Mouse (Mus musculus) cerebellum, adult 2 months (tissue): ENCODE measurements around the gene Scrn1. TPM values are rescaled to one million over a fixed set of nuclear protein-coding genes. Genes with fewer than 3 reads are reported as not detected.

Source experiments
- DNase-seq, 2 experiments: peaks; one replicate each; pipeline ENCODE4 v3.0.0; 2021
- H3K27ac ChIP-seq: fragments of 200-500 bp; 2 replicates; pipeline ENCODE4 v1.5.1; 2012; ENCODE audit warnings: low read length, control low read depth, inconsistent platforms; ENCODE audit not compliant: insufficient read depth
- H3K27me3 ChIP-seq: fragments of 200-500 bp; 2 replicates; pipeline ENCODE4 v1.6.1; 2012; ENCODE audit warnings: inconsistent platforms, mild to moderate bottlenecking, low read length, moderate library complexity; ENCODE audit not compliant: control insufficient read depth, insufficient read depth
- H3K4me1 ChIP-seq: fragments of 200-500 bp; 2 replicates; pipeline ENCODE4 v1.6.1; 2011; ENCODE audit warnings: low read length; ENCODE audit not compliant: control insufficient read depth, insufficient read depth
- H3K4me3 ChIP-seq: fragments of 200-500 bp; replicated peaks from 2 replicates; pipeline ENCODE3; 2011; ENCODE audit warnings: mild to moderate bottlenecking, low read depth, low read length, control low read depth; ENCODE audit not compliant: insufficient read depth
- CTCF ChIP-seq: fragments of 200-500 bp; IDR thresholded peaks from 2 replicates; pipeline ENCODE4 v1.5.1; 2011; ENCODE audit warnings: low read depth, mild to moderate bottlenecking, control low read depth, low read length, moderate library complexity, borderline replicate concordance; ENCODE audit not compliant: insufficient read depth
- POLR2A ChIP-seq: fragments of 200-500 bp; IDR thresholded peaks from 2 replicates; pipeline ENCODE4 v1.6.1; 2011; ENCODE audit warnings: low read length, control low read depth, borderline replicate concordance; ENCODE audit not compliant: insufficient read depth
- WGBS: fragments of 180-500 bp; shearing (Covaris S2); methylation state at CpG from one replicate; pipeline ENCODE4 v1.1.7; 2018; 5-methylcytosine and 5-hydroxymethylcytosine counted together
- polyA plus RNA-seq: library from polyadenylated mRNA; depleted of rRNA; stranded (reverse); fragments of >200 nt; gene quantifications from 2 replicates; pipeline ENCODE4 v1.2.3, GENCODE M21; 2012

Scrn1 gene
- polyA plus RNA-seq, 1 experiment: 132 TPM

DNA sequence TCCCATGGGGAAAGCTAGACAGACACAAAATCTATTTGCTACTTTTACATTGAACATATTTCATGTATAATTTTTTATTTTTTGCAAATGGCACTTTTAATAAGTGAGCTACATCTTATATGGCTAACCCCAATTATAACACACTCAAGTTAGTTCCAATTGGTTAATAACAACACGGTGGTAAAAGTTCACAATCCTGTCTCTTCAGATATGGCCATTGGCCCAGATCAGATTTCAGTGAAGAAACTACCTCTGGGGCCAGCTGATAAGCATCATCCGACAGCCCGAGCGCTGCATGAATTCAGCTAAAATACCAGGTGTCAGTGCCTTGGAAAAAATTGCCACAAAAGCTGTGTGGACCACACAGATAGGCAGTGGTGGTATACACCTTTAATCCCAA lies 21.4 kb upstream of the Scrn1 start:
- no peak for DNase-seq
- Histone ChIP-seq H3K27me3 (no peaks in the 10 kb centered on the region), H3K27ac (no peak overlapping the region), H3K4me3 (no peak overlapping the region), H3K4me1 (peaks cover 6% of the 10 kb centered on the region; the same call in 1 of the 2 replicates)
- TF ChIP-seq POLR2A: no peak
- TF ChIP-seq CTCF: no peak
- WGBS: 90% methylated on average over 4 of the region's 4 CpGs

DNA sequence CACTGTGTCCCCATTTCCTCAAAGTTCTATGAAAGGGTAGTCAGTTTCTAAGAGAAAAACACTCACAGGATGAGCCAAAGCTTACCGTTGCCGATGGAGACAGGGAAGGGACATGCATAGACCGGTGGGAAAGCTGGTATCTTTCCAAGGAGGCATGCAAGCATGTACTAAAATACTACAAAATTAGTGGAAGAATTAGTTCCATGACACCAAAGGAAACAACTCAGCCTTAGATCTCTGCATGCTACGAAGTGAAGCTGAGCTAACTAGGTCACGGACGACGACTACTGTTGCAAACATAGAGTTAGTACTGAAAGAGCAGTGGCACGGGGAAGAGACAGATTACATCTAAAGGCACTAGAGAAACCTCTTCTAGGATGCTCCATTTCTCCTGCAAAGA lies 20.6 kb upstream of the Scrn1 start:
- Histone ChIP-seq H3K4me3 (no peak overlapping the region), H3K27me3 (no peaks in the 10 kb centered on the region), H3K27ac (no peak overlapping the region), H3K4me1 (peaks cover 6% of the 10 kb centered on the region; the same call in 1 of the 2 replicates)
- 57% methylated on average over 8 of the region's 8 CpGs for WGBS
- TF ChIP-seq CTCF (no peak), POLR2A (no peak)
- no peak for DNase-seq

DNA sequence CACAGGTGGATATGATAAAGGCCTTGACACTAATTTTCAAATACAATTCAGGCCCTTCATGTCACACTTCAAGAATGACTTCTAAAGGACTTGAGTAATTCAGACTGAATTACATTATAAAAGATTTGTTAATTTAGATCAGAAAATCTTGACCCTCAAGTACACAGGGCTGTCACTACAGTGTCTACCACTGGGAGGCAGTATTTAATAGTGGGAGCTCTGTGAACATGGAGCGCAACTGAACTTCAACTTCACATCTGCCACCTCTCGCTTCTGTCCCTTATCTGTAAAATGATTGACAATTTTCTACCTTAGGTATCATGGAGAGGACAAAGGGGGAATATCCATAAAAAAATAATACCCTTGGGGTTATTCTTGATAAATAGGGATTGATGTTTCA lies 19.9 kb upstream of the Scrn1 start:
- peak; percentile 40 to 58 for DNase-seq
- WGBS: 10% methylated on average over 2 of the region's 2 CpGs

DNA sequence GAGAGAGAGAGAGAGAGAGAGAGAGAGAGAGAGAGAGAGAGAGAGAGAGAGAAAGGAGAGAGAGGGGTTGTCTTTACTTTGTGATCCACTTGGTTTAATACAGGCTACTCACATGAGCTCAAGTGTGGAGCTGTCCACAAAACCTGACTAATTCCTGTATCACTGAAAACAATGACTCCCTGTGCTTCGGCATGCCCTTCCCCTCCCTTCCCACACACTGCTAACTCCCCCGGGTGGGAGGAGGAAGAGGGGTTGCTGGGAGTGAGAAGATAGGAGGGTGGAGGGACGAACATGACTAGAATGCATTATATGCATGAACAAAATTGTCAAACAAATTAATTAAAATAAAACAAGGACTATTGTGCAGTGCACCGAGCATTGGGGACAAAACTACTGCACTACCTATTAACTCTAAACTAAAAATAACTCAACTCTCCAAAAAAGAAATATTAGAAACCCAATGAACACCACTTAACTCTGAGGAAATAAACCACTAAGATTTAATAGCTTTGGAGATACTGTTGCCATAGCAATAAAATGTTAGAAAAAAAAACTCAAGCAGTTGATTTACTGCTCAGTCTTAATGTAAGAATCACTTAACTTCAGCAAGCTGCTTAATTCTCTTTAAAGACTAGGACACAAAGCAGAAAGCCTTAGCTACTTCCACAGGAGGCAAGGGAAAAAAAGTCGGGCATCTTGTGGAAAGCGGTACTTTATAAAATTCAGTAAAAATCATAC lies 7.1 kb upstream of the Scrn1 start:
- Histone ChIP-seq H3K27me3 (no peaks in the 10 kb centered on the region), H3K4me1 (no peaks in the 10 kb centered on the region), H3K27ac (no peak overlapping the region), H3K4me3 (no peak overlapping the region)
- DNase-seq: no peak
- TF ChIP-seq POLR2A (no peak), CTCF (no peak)
- WGBS: 50% methylated on average over 6 of the region's 6 CpGs

More for the DNA sequence above, 19.9 kb upstream of the Scrn1 start:
- peaks cover 4% of the 10 kb centered on the region; the same call in 1 of the 2 replicates for H3K4me1 ChIP-seq
- no peak overlapping the region for H3K27ac ChIP-seq
- no peak overlapping the region for H3K4me3 ChIP-seq
- TF ChIP-seq CTCF (peak; percentile 66), POLR2A (no peak)
- no peaks in the 10 kb centered on the region for H3K27me3 ChIP-seq

DNA sequence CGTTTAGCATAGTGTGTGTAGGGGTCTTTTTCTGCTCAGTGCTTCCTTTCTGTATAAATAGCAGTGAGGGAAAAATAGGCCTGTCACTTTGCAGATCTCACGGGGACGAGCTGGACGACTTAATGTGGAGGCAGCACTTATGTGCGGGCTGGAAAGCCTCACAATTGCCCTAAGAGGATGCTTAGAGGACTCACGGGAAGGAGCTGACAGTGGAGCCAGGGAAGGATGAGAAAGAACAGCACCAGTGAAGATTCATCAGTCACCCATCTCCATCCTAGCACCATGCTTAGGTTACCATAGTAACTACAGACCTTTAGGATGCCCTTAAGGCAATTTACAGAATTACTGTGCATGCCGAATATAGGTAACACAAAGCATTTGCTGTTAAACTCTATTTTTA lies 3.5 kb upstream of the Scrn1 start:
- WGBS: 71% methylated on average over 7 of the region's 7 CpGs
- no peak for DNase-seq
- Histone ChIP-seq H3K4me1 (no peaks in the 10 kb centered on the region), H3K27ac (no peak overlapping the region), H3K27me3 (no peaks in the 10 kb centered on the region), H3K4me3 (no peak overlapping the region)
- TF ChIP-seq CTCF (no peak), POLR2A (no peak)

DNA sequence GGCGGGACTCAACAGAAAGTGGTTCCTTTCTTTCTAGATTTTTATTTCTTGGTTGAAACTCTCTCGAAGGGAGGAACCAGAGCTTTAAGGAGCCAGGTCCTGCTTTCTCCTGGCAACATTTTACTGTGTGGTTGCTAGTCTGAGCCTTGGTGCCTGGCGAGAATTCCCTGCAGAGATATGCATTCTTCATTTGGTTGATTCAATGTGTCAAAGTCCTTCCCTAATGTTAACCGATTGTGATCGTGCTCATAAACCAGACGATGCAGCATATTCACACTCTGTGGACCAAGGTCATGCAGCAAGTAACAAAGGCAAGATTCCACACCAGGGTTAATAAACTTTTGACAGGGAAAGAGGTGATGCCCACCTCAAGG lies 244 bp upstream of the Scrn1 start:
- Histone ChIP-seq H3K27ac (peak overlapping the region; percentile 96), H3K4me1 (peaks cover 3% of the 10 kb centered on the region), H3K4me3 (peak overlapping the region; percentile 96), H3K27me3 (no peaks in the 10 kb centered on the region)
- DNase-seq: no peak
- TF ChIP-seq CTCF (no peak), POLR2A (no peak)
- under 1% methylated on average over 6 of the region's 6 CpGs for WGBS

DNA sequence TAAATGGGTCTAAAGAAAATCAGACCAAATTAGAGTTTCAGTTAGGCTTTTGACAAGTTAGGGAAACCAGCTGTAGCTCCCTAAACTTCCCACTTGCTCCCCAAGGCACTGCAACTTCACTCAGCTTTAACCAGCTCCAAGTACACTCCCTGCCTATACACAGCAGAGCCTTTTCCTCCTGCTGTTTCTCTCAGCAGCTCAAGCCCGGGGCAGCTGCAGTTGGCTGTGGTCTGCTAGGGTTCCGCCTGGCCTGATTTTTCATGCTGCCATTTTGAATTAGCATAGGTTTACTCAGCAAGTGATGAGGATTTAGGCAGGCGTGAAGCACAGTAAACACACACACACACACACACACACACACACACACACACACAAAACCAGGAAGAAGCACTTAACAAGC lies 1.3 kb downstream of the Scrn1 start:
- peak; percentile 63 to 68 for DNase-seq
- H3K4me1 ChIP-seq: peaks cover 4% of the 10 kb centered on the region

DNA sequence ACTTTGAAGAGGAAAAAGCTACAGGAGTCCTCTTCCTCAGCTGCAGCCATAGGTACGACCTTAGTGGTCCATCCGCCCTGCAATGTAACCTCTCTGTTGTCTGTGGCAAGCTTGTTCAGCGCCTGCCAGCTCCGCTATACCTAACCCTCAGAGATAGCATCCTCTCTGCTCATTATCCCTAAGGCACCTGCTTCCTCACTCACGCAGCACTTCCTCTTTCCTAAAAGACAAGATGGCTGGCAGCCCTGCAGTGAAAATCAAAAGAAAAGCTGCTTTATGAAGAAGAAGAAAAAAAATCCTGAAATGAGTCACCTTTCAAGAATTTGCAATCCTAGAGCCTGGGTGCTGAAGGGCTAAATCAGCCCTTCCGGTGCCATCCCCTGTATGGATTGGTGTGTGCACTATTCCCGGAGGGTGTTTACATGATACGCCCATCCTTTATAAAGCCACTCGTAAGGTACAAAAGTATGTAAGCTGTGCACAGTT lies 1.7 kb downstream of the Scrn1 start:
- peak; percentile 55 to 61 for DNase-seq
- WGBS: 11% methylated on average over 9 of the region's 9 CpGs

More for the DNA sequence above, 1.3 kb downstream of the Scrn1 start:
- TF ChIP-seq CTCF (no peak), POLR2A (no peak)
- 5% methylated on average over 3 of the region's 3 CpGs for WGBS
- Histone ChIP-seq H3K27ac (peak overlapping the region; percentile 96), H3K4me3 (peak overlapping the region; percentile 96), H3K27me3 (no peaks in the 10 kb centered on the region)

More for the DNA sequence above, 1.7 kb downstream of the Scrn1 start:
- H3K4me1 ChIP-seq: peaks cover 9% of the 10 kb centered on the region
- no peak for TF ChIP-seq POLR2A
- TF ChIP-seq CTCF: no peak
- H3K4me3 ChIP-seq: peak overlapping the region; percentile 96
- peak overlapping the region; percentile 96 for H3K27ac ChIP-seq
- no peaks in the 10 kb centered on the region for H3K27me3 ChIP-seq
